Mouse (Mus musculus): ENCODE measurements around the gene Txndc8.
A peak's percentile ranks its signal among the peaks of the same experiment; 100 is the strongest.

Txndc8 gene

DNA sequence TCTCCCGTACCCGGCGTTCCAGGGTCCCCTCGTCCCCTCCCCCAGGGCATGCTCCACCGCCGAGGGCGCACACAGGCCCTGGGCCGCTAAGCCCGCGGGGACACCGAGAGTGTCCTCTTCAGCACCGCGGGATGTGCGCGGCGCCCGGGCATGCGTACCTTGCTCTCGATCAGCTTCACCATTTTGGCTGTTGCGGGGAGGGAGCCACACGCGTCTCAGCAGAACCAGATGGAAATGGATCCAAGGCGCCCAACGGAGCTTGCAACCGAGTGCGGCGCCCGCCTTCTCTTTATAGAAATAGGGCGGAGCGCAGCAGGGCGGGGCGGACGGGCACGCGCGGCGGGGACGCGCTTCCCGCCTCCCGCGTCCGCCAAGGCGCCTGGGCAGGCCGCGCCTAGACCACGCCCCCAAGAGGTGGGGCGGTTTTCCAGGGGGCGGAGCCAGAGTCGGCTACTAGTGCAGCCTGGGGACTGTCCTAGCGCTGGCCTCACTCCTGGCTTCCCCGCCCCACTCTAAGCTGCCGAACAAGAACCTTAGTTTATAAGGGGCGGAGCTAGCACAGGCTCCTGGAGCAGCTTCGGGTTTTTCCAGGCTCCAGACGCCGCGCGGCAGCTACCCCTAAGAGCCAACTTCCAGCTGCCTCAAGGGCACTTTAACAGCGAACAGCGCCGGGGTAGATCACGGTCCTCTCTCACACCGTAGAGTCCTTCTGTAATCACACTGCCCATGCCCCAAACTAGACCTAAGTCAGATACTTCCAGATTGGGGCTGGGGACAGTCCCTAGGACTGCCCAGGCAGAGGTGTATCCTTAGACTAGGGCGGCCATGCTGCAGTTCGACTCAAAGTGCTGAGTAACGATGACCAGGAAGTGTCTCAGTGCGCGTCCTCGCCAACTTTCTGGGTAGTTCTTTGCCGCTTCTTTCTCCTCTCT, 52.6 kb downstream of the Txndc8 start, which contains the start of gene Txn1:
Gene Txn1, minus strand, starts transcription at position 383 of the 932 bp plus-strand sequence.
- peak; percentile 98 to 99 for DNase-seq

- peak; percentile 75 to 76 for DNase-seq
Measured at GRCm38 (mm10) chr4:57955544-57955958, 53.4 kb downstream of the Txndc8 start.

DNA sequence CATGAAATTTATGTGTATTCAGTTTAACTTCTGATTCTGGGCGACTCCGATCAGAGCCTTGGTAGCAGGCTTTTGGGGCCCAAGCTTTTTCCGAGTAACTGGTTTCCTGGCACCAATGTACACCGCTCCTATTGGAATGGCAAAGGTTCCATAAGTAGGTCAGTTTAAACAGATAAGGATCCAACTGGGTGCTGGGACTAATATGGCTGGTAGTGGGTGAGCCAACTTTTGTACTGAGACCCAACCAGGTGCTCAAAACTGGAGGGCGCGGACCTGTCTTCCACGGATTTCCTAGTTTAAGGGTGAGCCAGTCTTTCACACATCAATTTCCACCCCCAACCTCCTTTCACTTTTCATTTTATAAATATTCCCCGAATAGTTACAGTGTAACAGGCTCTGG, 53.9 kb downstream of the Txndc8 start:
- DNase-seq, result peak; percentile 12 to 20

DNA sequence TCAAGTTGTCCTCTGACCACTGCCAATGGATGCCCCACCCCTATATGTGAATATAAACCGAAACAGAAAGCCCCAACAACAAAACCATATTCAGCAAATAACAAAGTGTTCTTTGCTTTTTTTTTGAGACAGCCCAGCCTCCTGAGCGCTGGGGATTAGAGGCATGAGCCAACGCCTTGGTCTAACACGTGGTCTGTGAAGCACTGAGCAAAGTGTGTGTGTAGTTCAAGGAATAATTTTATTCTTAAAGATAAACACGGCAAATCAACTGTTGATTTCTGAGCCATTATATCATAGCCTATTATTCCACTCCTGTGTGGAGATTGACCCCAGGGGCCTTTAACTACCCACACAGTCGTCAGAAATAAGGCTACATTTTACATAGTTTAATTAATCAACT, 54.3 kb downstream of the Txndc8 start:
- no peak for DNase-seq

DNA sequence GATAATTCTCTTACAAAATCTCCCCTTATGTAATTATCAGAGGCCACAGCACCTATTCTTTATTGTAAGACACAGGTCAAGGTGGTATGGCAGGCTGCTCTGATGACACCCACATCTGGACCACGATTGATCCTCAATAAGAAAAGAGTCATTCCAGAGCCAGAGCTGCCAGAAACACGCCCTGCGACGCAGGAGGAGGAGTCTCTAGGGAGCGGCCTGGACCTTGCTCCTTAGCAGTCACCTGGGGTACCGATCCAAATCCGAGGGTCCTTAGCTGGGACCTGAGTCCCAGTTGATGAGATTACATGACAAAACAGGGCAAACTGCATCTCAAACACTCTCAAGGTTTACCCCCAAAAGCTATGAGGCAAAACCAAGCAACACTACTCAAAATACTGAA, 55.1 kb downstream of the Txndc8 start:
- DNase-seq, result peak; percentile 11 to 19

DNA sequence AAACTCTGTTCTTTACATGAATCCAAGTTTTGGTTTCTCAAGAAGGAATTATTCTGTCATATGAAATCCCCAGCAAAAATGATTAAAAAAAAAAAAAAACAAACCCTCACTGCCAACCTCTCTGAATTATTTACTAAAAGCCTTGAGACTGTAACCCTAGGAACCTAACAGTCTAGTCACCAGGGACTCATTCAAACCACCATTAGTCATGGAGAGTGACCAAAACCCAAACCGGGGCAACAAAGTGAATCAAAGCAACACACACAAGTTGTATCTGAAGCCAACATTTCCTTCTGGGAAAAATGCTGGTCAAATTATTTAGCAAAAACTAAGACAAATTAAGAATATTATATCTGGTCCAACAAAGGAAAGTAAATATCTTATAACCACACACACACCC, 56.0 kb downstream of the Txndc8 start:
- no peak for DNase-seq

- no peak for DNase-seq
Measured at GRCm38 (mm10) chr4:57952416-57952815, 56.5 kb downstream of the Txndc8 start.

GRCm38 (mm10) chr4:57949866-57950265, 59.1 kb downstream of the Txndc8 start:
- no peak for DNase-seq

- no peak for DNase-seq
Measured at GRCm38 (mm10) chr4:57947476-57947875, 61.4 kb downstream of the Txndc8 start.

DNA sequence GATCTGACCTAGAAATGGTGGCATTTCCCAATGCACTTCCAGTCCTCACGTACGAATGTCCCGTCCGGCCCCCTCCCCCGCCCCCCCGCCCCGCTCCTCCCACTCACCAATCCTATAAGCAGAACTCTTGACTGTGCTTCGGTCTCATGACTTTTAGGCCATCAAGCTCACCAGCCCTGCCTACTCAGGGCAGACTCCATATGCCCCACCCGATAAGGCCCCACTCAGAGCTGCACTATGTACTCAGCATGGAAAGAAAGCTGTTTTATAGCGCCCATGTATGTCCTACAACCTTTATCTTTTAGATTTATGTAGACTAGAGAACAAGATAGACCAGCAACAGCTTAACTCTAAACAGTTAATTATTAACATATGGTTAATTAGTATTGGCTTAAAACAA, 61.9 kb downstream of the Txndc8 start:
- no peak for DNase-seq

DNA sequence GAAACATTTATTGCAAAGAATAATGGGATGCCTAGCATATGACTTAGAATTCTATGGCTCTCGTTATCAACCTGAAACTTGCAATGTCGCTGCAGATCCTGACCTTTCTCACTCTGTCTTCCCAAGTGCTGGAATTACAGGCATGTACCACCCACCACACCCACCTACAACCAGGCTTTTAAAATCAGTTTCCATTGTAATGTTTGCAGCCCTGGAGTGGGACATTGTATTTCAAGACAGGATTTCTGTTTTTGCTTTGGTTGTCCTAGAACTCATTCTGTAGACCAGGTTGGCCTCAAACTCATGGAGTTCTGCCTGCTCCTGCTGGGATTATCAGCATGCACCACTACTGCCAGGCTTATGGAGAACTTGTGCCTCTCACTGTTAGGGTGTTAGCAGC, 66.0 kb downstream of the Txndc8 start:
- DNase-seq, result no peak

DNA sequence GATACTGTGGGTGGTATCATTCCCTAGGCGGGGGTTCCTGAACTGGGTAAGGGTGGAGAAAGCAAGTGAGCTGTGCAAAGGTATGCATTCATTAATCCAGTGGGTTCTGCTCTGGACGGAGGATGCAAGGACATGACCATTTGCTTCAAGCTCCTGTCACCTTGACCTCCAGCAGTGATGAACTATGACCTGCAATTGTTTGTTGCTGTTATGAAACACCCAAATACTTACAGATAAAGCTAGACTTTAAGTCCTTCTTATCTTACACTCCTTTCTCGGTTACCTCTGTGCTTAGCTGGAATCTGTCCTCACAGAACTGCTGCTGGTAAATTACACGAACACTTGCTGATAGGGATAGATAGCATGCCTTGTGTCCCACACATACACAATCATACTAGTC, 68.3 kb downstream of the Txndc8 start:
- no peak for DNase-seq

DNA sequence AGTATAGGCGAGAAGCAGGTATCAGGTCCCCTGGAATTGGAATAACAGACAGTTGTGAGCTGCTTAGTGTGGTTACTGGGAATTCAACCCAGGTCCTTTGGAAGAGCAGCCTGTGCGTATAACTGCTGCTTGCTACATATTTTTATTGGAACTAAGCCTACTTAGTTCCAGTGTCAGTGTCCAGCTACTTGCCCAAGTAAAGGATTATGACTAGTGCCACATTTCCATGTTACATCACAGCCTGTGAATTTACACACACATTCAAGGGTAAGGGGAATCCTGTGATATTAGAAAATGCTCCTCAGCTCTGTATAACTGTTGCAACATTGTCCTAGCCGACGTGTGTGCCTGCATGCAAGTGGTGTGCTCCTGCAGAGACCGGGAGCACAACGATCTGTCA, 71.6 kb downstream of the Txndc8 start:
- no peak for DNase-seq

- no peak for DNase-seq
Measured at GRCm38 (mm10) chr4:57934181-57934580, 74.7 kb downstream of the Txndc8 start.

All from cerebellum, postnatal 10 days (tissue).